ENCODE assay signal across 18 mouse cellular contexts in the genomic region with DNA sequence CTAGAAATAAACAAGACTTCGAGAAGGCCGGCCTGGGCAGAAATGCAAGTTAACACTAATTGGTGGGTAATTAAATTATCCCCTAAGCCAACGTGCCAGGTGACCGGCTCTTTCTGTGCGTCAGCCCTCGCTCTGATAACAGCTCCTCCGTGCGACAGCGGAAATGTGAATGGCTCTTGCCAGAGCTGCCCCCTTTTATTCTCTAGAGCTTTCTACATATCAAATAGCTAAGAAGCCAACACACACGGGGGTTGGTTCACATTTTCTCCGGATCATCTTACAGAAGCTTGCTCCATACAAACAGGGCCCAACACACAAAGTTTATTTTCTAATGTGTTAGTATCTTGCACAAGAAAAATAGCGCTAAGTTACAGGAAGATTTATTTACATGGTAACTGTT.
A peak's percentile ranks its signal among the peaks of the same experiment; 100 is the strongest.
DNase-seq lines count a peak whose midpoint lies in the region; ATAC-seq and TF ChIP-seq lines count a peak whose summit lies in the region.
"Had no signal": no experiment of that assay in that cellular context is flagged by ENCODE, and none has a peak within 500 bp of the region (broad histone marks: within the 10 kb centered on the region; RNA-seq: fewer than 3 reads in every experiment).

No protein-coding gene starts in this region.

- no peak for ATAC-seq in heart, embryonic 11.5 days (replicated peaks; ENCODE audit: insufficient number of reproducible peaks, low FRiP score, low TSS enrichment)
- no peak for ATAC-seq in lung, embryonic 14.5 days (ENCODE audit: insufficient read depth)
- ATAC-seq: midbrain, embryonic 15.5 days had no signal

- intact Hi-C loops in heart, postnatal 25 days (cut with DNase I): no loop called here

- no peak overlapping the region for H3K4me3 ChIP-seq in heart, embryonic 11.5 days (ENCODE audit: low read depth, low read length)
- H3K4me3 ChIP-seq in lung, embryonic 14.5 days (ENCODE audit: low read depth, low read length): no peak overlapping the region
- no peak overlapping the region for H3K4me3 ChIP-seq in lung, adult 2 months (replicated peaks; ENCODE audit: extremely low read depth, low read depth, low read length)
- H3K4me3 ChIP-seq in limb, embryonic 10.5 days: peak overlapping the region; percentile 15
- H3K4me3 ChIP-seq: liver, embryonic 13.5 days; midbrain, embryonic 15.5 days had no signal

- no peak for DNase-seq in heart, postnatal 25 days (ENCODE audit: low spot score)
- peak; percentile 60 for DNase-seq in lung, embryonic 14.5 days
- no peak for DNase-seq in lung, adult 2 months
- DNase-seq in embryo, embryonic 11 days: peak; percentile 57
- DNase-seq in limb, embryonic 10.5 days (ENCODE audit: low spot score): no peak
- no peak for DNase-seq in ovary, postnatal 14 days (ENCODE audit: low spot score)
- DNase-seq: adrenal gland, postnatal 14 days; cerebellum, adult 9-10 months; heart, postnatal 4 days; kidney, postnatal 25 days; left cerebral cortex, postnatal 4 days; liver, embryonic 13.5 days; lung, postnatal 14 days; right cerebral cortex, postnatal 25 days; thymus, postnatal 25 days had no signal

- 9% methylated on average over 12 of the region's 12 CpGs for WGBS in heart, embryonic 11.5 days (ENCODE audit: insufficient replicate concordance)
- 7% methylated on average over 12 of the region's 12 CpGs for WGBS in lung, embryonic 14.5 days
- WGBS in lung, adult 2 months: 27% methylated on average over 12 of the region's 12 CpGs
- WGBS in limb, embryonic 10.5 days: 3% methylated on average over 12 of the region's 12 CpGs

- H3K9ac ChIP-seq in heart, embryonic 11.5 days (ENCODE audit: low read depth, low read length): no peak overlapping the region
- H3K9ac ChIP-seq in lung, embryonic 14.5 days: no peak overlapping the region
- H3K9ac ChIP-seq: liver, embryonic 13.5 days; midbrain, embryonic 15.5 days had no signal

- peak overlapping the region; percentile 23 for H3K4me2 ChIP-seq in heart, embryonic 11.5 days
- H3K4me2 ChIP-seq in lung, embryonic 14.5 days: no peak overlapping the region
- H3K4me2 ChIP-seq: liver, embryonic 13.5 days; midbrain, embryonic 15.5 days had no signal

- peaks cover 18% of the 10 kb centered on the region for H3K4me1 ChIP-seq in heart, embryonic 11.5 days (ENCODE audit: control insufficient read depth, insufficient read depth, low read length)
- H3K4me1 ChIP-seq in lung, embryonic 14.5 days (ENCODE audit: insufficient read depth): peaks cover 16% of the 10 kb centered on the region
- no peaks in the 10 kb centered on the region for H3K4me1 ChIP-seq in lung, adult 2 months (ENCODE audit: control insufficient read depth, insufficient read depth, low read length)
- peaks cover 64% of the 10 kb centered on the region for H3K4me1 ChIP-seq in limb, embryonic 10.5 days
- H3K4me1 ChIP-seq: liver, embryonic 13.5 days had no signal

- H3K27ac ChIP-seq in heart, embryonic 11.5 days (ENCODE audit: low read depth, low read length): no peak overlapping the region
- no peak overlapping the region for H3K27ac ChIP-seq in lung, embryonic 14.5 days (ENCODE audit: low read depth)
- no peak overlapping the region; the same call in 1 of the 2 replicates for H3K27ac ChIP-seq in limb, embryonic 10.5 days
- H3K27ac ChIP-seq: liver, embryonic 13.5 days; midbrain, embryonic 15.5 days had no signal

- no peak for TF ChIP-seq CTCF in lung, embryonic 14.5 days (IDR thresholded peaks at IDR 0.05; ENCODE audit: low read depth)
- TF ChIP-seq CTCF in lung, adult 2 months (IDR thresholded peaks at IDR 0.05; ENCODE audit: insufficient read depth, low read length): no peak

- no peak for TF ChIP-seq POLR2A in lung, adult 2 months (IDR thresholded peaks at IDR 0.05; ENCODE audit: borderline replicate concordance, extremely low read depth, low read depth, low read length)

- H3K9me3 ChIP-seq in heart, embryonic 11.5 days (replicated peaks; ENCODE audit: control insufficient read depth, low read length): no peaks in the 10 kb centered on the region
- no peaks in the 10 kb centered on the region for H3K9me3 ChIP-seq in lung, embryonic 14.5 days (ENCODE audit: low read depth, low read length)
- H3K9me3 ChIP-seq in limb, embryonic 10.5 days (replicated peaks): no peaks in the 10 kb centered on the region
- H3K9me3 ChIP-seq: liver, embryonic 13.5 days; midbrain, embryonic 15.5 days had no signal

- no peaks in the 10 kb centered on the region for H3K36me3 ChIP-seq in heart, embryonic 11.5 days (ENCODE audit: control insufficient read depth, insufficient read depth, low read length)
- no peaks in the 10 kb centered on the region for H3K36me3 ChIP-seq in lung, embryonic 14.5 days (ENCODE audit: insufficient read depth)
- no peaks in the 10 kb centered on the region for H3K36me3 ChIP-seq in limb, embryonic 10.5 days
- H3K36me3 ChIP-seq: G1E; liver, embryonic 13.5 days; midbrain, embryonic 15.5 days had no signal

- peaks cover 5% of the 10 kb centered on the region; the same call in 1 of the 2 replicates for H3K27me3 ChIP-seq in heart, embryonic 11.5 days (ENCODE audit: control insufficient read depth, insufficient read depth, low read length)
- H3K27me3 ChIP-seq in lung, embryonic 14.5 days (ENCODE audit: insufficient read depth, low read length): peaks cover 54% of the 10 kb centered on the region
- H3K27me3 ChIP-seq in limb, embryonic 10.5 days (ENCODE audit: low read depth, poor library complexity, severe bottlenecking): peaks cover 96% of the 10 kb centered on the region

Comparison
In these comparisons a context has a peak if more than half of its experiments do, and no peak if none do; other contexts are left out.
1. DNase-seq: peak in lung, embryonic 14.5 days (single experiment) and embryo, embryonic 11 days (single experiment); none in heart, postnatal 25 days (single experiment), lung, adult 2 months (single experiment), limb, embryonic 10.5 days (single experiment) and ovary, postnatal 14 days (single experiment).